Mouse (Mus musculus) megakaryocyte, embryonic 14.5 days (primary cell): ENCODE measurements around the gene Pigf.

Source experiments
- FLI1 ChIP-seq: IDR thresholded peaks from 2 replicates; pipeline ENCODE4 v1.6.1; 2012; ENCODE audit warnings: low read length, inconsistent platforms, mixed read lengths
- GATA1 ChIP-seq: IDR thresholded peaks from 3 replicates; pipeline ENCODE4 v1.6.1; 2012; ENCODE audit warnings: mixed read lengths, low read length, inconsistent platforms, borderline replicate concordance

GRCm38 (mm10) chr17:86967048-86967447, 58.2 kb downstream of the Pigf start:
- TF ChIP-seq GATA1 = no peak
- TF ChIP-seq FLI1 = no peak
